Mouse (Mus musculus) ES-Bruce4 (cell line): Measurements from ENCODE around the gene Rpl35. TPM values are rescaled to one million over a fixed set of nuclear protein-coding genes. Genes with fewer than 3 reads are reported as not detected.

Source experiments
- H3K27ac ChIP-seq: 2 replicates; pipeline ENCODE4 v1.5.1; 2012; ENCODE audit warnings: low read length, inconsistent platforms; ENCODE audit not compliant: insufficient read depth
- H3K27me3 ChIP-seq: 2 replicates; pipeline ENCODE4 v1.6.1; 2012; ENCODE audit warnings: mild to moderate bottlenecking, low read length, inconsistent platforms; ENCODE audit not compliant: control insufficient read depth, poor library complexity, insufficient read depth, severe bottlenecking
- H3K36me3 ChIP-seq: 2 replicates; pipeline ENCODE4 v1.6.1; 2012; ENCODE audit warnings: inconsistent platforms, mild to moderate bottlenecking, low read length, moderate library complexity; ENCODE audit not compliant: control insufficient read depth, poor library complexity, insufficient read depth, severe bottlenecking
- H3K4me1 ChIP-seq: one replicate; pipeline ENCODE4 v1.8.1; 2011; ENCODE audit warnings: low read length; ENCODE audit not compliant: control insufficient read depth, insufficient read depth
- H3K4me3 ChIP-seq: 2 replicates; pipeline ENCODE4 v1.5.1; 2011; ENCODE audit warnings: low read depth, mild to moderate bottlenecking, low read length
- H3K9ac ChIP-seq: 2 replicates; pipeline ENCODE4 v1.6.1; 2012; ENCODE audit warnings: low read depth, mild to moderate bottlenecking, inconsistent platforms; ENCODE audit not compliant: poor library complexity, severe bottlenecking
- H3K9me3 ChIP-seq: replicated peaks from 2 replicates; pipeline ENCODE4 v1.6.1; 2012; ENCODE audit warnings: mild to moderate bottlenecking, low read length, inconsistent platforms; ENCODE audit not compliant: control insufficient read depth, poor library complexity, insufficient read depth, severe bottlenecking
- CTCF ChIP-seq: IDR thresholded peaks from one replicate; pipeline ENCODE4 v1.8.1; 2011; ENCODE audit warnings: low read depth, low read length
- EP300 ChIP-seq: IDR thresholded peaks from 2 replicates; pipeline ENCODE4 v1.6.1; 2011; ENCODE audit warnings: low read depth, low read length; ENCODE audit not compliant: insufficient read depth
- POLR2A ChIP-seq: IDR thresholded peaks from one replicate; pipeline ENCODE4 v1.8.1; 2011; ENCODE audit warnings: low read length; ENCODE audit not compliant: insufficient read depth
- polyA plus RNA-seq: library from polyadenylated mRNA; stranded (reverse); fragments of >200 nt; gene quantifications from 2 replicates; pipeline ENCODE4 v1.2.4, GENCODE M21; 2011; ENCODE audit warnings: low read depth; ENCODE audit not compliant: missing spikeins, insufficient read depth, insufficient read length

Gene Rpl35
- polyA plus RNA-seq, 1 experiment: 289 TPM

DNA sequence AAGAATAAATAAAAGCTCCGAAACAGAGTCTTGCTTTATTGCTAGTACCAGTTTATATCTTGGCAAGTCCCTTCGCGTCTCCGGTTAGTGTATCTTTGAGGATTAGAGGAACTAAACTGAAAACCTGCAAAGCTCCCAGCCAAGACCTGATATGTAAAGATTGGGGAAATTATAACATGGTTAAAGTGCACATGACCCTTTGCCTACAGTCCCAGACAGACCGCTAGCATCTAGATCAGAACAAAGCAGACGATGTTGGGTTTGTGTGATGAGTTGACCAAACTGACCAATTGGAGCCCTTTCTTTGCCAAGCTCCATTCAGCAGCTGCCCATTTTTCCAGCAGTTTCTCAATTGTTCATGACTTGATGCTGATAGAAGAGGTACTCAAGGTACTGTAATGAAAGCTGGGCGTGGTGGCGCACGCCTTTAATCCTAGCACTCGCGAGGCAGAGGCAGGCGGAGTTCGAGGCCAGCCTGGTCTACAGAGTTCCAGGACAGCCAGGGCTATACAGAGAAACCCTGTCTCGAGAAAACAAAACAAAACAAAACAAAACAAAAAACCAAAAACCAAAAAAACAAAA lies 816 bp upstream of the Rpl35 start:
- no peaks in the 10 kb centered on the region for H3K9me3 ChIP-seq
- peaks cover 34% of the 10 kb centered on the region for H3K36me3 ChIP-seq
- H3K27ac ChIP-seq: no peak overlapping the region
- H3K4me3 ChIP-seq: peak overlapping the region; percentile 67
- H3K27me3 ChIP-seq: no peaks in the 10 kb centered on the region
- no peak for TF ChIP-seq EP300
- no peak for TF ChIP-seq POLR2A
- TF ChIP-seq CTCF: no peak
- peak overlapping the region; percentile 71 for H3K9ac ChIP-seq
- H3K4me1 ChIP-seq: no peaks in the 10 kb centered on the region

DNA sequence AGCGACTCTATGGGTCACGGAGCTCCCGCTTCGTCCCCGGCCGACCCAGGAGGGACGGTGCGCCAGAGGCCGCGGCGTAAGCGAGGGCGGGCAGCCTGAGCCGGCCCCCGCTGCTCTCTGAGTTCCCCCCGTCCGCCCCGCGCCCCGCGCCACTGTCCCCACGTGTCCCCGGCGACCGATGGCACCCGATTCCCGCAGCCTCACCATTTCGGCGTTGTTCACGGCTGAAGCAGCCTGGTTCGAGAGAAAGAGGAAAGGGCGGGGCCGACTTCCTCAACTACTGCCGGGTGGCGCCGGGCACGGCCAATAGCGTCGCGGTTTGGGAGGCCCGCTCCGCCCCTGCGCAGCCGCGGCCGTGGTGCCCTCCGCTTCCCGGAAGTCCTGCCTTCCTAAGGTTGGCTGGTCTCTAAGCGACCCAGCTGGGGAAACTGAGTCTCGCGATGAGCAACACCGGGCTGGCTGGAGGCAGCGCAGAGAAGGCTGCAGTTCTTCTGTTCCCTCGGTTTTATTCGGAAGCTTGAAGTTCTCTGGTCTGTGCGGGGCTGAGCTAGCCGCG lies 466 bp downstream of the Rpl35 start, which contains the start of gene Arpc5l:
Gene Arpc5l (plus strand): TSS at position 469 of the 556 bp plus-strand sequence.
- Histone ChIP-seq H3K27ac (peak within 1 kb of the TSS; percentile 35), H3K27me3 (no peaks in the 10 kb centered on the region), H3K4me1 (no peaks in the 10 kb centered on the region), H3K9ac (peak within 1 kb of the TSS; percentile 71), H3K9me3 (no peaks in the 10 kb centered on the region), H3K36me3 (peaks cover 42% of the 10 kb centered on the region), H3K4me3 (peak within 1 kb of the TSS; percentile 92)
- TF ChIP-seq POLR2A (no peak), CTCF (no peak), EP300 (no peak)

DNA sequence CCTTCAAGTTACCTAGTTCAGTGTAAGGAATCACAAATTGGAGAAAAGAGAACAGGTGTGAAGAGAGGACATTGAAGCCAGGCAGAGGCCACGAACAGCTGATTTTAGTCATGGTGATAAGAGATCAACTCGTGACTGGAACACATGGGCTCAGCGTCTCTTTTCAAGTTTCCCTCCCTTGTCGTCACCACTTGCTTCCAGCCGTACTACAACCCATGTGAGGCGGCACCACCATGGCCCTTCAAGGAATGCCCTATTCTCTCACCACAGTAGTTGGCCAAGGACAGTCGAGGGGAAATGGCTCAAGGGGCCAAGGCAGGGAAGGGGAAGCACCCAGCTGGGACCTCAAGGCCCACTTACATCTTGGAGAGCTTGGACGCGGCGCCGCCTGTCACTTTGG lies 1.1 kb downstream of the Rpl35 start:
- Histone ChIP-seq H3K4me3 (peak overlapping the region; percentile 84), H3K36me3 (peaks cover 42% of the 10 kb centered on the region), H3K27ac (peak overlapping the region; percentile 0; the same call in 1 of the 2 replicates), H3K4me1 (no peaks in the 10 kb centered on the region), H3K9ac (peak overlapping the region; percentile 71), H3K27me3 (no peaks in the 10 kb centered on the region), H3K9me3 (no peaks in the 10 kb centered on the region)
- no peak for TF ChIP-seq POLR2A
- TF ChIP-seq EP300: no peak

DNA sequence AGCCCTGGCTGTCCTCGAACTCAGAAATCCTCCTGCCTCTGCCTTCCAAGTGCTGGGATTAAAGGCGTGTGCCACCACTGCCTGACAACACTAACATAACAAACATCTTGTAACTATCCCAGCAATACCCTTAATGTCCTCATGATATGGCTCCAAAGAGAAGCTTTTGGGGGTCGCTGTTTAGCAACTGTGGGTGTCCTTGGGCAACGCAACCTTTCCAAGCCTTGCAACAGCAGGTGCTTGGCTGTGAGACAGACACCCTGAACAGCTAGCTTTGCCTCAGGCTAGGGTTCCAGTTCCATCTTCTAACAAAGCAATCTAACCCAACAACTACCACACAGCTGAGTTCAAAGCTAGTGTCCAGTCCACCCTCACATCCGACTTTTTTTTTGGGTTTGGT lies 1.9 kb downstream of the Rpl35 start:
- Histone ChIP-seq H3K4me3 (peak overlapping the region; percentile 84), H3K4me1 (no peaks in the 10 kb centered on the region), H3K9ac (peak overlapping the region; percentile 71), H3K9me3 (no peaks in the 10 kb centered on the region), H3K36me3 (peaks cover 42% of the 10 kb centered on the region), H3K27ac (peak overlapping the region; percentile 0), H3K27me3 (no peaks in the 10 kb centered on the region)
- TF ChIP-seq CTCF (no peak), POLR2A (no peak), EP300 (no peak)

DNA sequence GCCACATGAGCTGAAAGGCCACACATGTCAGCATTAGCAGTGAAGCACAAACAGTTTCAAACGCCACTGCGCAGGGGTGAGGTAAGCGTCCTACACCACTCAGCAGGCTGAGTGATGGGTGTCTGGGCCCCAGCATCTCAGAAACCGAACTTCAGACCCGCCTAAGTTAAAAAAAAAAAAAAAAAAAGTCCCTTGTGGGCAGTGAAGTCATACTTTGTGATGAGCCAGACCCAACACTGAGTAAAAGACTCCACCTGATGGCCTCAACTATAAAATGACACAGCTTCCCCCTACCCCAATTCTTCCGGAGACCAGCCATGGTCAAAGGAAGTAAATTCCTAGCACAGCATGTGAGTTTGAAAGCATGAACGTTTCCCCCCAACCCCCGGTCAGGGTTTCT lies 2.3 kb downstream of the Rpl35 start:
- Histone ChIP-seq H3K36me3 (peaks cover 42% of the 10 kb centered on the region), H3K27ac (0 out of 2 replicates have a peak overlapping the region, but pooled peaks have one; percentile 5), H3K9ac (peak overlapping the region; percentile 71), H3K27me3 (no peaks in the 10 kb centered on the region), H3K4me3 (peak overlapping the region; percentile 84), H3K9me3 (no peaks in the 10 kb centered on the region), H3K4me1 (no peaks in the 10 kb centered on the region)
- TF ChIP-seq EP300: no peak
- no peak for TF ChIP-seq POLR2A
- TF ChIP-seq CTCF: no peak

DNA sequence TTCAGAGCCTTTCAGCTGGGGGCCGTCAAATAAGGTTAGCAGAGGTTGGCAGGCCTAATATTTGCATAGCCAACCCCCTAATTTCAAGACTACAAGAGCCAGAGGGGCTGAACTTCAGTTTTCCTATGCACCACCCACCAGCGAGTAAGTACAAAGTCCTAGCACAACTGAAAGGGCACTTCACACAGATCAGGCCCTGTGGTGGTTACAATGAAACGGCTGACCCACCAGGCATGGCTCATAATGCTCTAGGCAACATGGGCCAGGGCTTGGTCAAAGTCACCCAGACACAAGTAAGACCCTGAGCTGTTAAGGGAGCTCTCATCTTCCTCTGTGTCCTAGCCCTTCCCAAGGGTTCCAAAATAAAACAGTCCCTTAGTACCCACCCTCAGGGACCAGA lies 3.6 kb downstream of the Rpl35 start:
- Histone ChIP-seq H3K36me3 (peaks cover 42% of the 10 kb centered on the region), H3K9ac (no peak overlapping the region), H3K27ac (peak overlapping the region; percentile 9; the same call in 1 of the 2 replicates), H3K4me3 (no peak overlapping the region), H3K27me3 (no peaks in the 10 kb centered on the region), H3K4me1 (no peaks in the 10 kb centered on the region), H3K9me3 (no peaks in the 10 kb centered on the region)
- no peak for TF ChIP-seq POLR2A
- no peak for TF ChIP-seq CTCF
- TF ChIP-seq EP300: no peak
